Mouse (Mus musculus) CH12F3 (cell line): Measurements from ENCODE around the gene Actr2.

ENCODE experiments used
- in situ Hi-C: fragments of 300-500 bp; cut with MboI; formaldehyde crosslinking; loops from 2 replicates; pipeline ENCODE4 v1.14.3; 2020; ENCODE audit warnings: low sequenced_read_pairs

The Actr2 gene

DNA sequence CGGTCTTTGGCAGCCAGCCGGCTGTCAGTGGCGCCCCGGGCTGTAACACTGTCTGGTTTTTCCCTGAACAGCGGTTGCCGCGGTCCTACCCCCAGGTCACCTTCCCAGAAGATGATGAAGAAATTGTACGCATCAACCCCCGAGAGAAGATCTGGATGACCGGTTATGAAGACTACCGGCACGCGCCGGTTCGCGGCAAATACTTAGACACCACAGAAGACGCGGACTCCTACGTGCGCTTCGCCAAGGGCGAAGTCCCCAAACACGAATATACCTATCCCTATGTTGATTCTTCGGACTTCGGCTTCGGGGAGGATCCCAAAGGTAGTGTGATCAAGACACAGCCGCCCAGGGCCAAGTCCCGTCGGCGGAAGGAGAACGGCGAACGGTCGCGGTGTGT lies 92.0 kb downstream of the Actr2 start:
- in situ Hi-C loops, result no loop called here

DNA sequence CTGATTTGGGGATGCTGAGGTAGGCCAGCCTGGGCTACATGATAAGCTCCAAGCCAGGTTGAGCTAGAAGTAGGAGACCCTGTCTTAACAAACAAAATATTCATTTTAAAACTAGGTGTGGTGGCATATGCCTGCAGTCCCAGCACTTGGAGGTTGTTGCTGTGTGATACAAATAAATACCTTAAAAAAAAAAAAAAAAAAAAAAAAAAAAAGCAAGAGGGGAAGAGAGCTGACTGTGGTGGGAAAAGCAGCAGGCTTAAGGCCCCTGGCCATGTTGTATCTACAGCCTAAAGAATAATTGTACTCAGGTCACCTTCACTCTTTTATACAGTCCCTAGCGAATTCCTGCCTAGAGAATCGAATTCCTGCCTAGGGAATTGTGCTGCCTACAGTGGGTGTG lies 93.8 kb downstream of the Actr2 start:
- in situ Hi-C loops, result no loop called here

DNA sequence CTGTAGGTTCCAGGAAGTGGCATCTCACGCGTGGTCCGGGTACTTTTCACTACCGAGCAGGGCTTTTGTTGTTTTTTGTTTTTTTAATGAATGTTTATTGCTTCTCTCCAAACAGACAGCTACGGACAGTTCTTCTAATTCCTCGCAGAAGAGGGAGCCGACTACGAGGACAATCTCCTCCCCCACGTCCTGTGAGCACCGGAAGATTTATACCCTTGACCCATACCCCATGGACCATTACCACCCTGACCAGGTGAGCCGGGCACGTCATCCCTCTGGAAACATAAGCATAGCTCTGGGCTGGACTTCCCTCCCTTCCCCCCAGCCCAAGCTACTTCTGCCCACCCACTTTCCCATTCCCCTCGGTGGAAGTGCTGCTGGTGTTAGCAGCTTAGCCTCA lies 94.8 kb downstream of the Actr2 start:
- in situ Hi-C loops, result no loop called here

DNA sequence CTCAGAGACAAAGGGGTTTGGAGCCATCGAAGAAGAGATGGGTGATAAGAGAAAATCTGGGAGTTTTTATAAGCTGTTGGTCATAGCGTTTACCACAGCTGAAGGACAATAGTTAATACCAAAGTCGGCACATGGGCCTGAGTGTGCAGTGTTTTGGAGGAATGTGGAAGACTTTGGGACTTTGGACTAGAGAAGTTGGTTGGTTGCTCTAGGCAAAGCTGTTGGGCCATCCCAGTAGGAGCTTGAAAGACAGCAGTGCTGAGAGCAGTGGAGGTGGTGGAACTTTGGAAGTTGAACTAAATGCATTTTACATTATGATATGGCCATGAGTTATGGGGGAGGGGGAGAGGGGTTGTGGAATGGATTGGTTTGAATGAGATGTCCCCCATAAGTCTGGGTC lies 99.3 kb downstream of the Actr2 start:
- in situ Hi-C loops, result no loop called here
